Mouse (Mus musculus): Measurements from ENCODE around the gene Dnah2.

Dnah2 gene

GRCm38 (mm10) chr11:69418481-69419442 is 130.1 kb downstream of the Dnah2 start:
- peak; percentile 98 for DNase-seq (ENCODE audit: extremely low spot score)

GRCm38 (mm10) chr11:69417449-69418384 is 131.2 kb downstream of the Dnah2 start:
- DNase-seq (ENCODE audit: extremely low spot score), result peak; percentile 97

DNA sequence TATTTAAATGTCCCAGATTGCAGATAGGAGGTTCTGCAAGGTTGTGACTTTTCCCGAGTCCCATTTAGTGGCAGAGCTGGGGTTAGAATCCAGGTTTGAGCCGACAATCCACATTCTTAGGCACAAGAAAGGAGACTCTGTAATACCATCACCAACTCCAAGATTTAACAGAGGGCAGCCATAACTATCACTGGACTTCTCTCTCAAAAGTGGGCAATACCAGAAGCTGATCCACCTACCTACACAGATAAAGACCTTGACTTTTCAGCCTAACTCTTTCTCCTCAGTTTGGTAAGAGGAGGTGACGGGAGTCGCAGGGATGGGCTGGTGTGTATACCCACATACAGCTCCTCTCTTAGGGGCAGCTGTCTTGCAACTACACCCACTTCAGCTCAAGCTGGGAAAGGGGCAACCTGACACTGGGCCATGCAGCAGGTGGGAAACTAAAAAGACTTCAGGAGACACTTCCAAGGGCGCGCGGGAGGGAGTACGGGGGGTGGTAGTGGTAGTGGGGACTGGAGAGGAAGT is 131.9 kb downstream of the Dnah2 start:
- no peak for DNase-seq (ENCODE audit: extremely low spot score)

- DNase-seq (ENCODE audit: extremely low spot score), result no peak
Measured at GRCm38 (mm10) chr11:69416509-69416908, 132.4 kb downstream of the Dnah2 start.

- DNase-seq (ENCODE audit: extremely low spot score), result peak; percentile 89
Measured at GRCm38 (mm10) chr11:69415668-69416451, 133.1 kb downstream of the Dnah2 start.

GRCm38 (mm10) chr11:69415327-69415667 is 133.6 kb downstream of the Dnah2 start:
- DNase-seq (ENCODE audit: extremely low spot score), result peak; percentile 66

DNA sequence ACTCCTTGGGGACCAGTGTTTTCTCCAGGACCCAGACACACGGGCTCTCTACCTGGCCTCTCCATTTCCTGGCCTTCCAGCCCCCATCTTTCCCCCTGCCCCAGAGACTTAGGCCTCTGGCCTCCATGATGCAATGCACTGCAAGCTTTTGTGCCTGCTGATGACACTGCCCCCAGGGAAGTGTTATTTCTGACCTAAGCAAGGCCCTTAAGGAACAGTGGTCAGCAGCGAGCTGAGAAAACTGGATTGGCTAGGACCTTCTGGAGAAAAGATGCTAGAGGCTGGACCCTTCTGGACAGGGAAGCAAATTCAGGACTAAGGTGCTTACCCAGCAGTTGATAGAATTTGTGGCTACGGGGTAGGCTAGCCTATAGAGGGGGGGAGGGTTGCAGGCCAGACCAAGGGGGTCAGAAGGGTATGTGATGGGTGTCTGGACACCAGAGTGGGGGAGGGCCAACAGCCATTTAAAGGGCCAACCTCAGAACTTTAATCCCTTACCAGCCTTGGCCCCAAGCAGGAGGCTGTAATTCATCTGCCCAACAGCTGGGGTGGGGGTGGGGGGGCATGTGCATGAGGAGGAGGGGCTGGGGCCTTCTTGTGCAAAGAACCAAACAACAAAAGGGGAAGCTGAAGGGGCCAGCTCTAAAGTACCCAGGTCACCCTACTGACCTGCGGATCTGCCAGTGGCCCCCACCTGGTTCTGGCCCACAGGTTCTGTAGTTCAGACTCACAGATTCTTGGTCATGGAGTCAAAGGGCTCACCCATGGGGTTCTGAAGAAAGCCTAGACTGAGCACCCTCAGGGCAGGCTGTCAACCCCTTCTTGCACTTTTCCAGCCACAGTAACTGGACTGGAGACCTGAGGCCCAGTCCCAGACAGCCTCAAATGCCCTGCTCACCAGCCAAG is 134.2 kb downstream of the Dnah2 start:
- peak; percentile 54 for DNase-seq (ENCODE audit: extremely low spot score)

GRCm38 (mm10) chr11:69413221-69414181 is 135.4 kb downstream of the Dnah2 start, which contains the start of gene Kdm6b:
Gene Kdm6b, minus strand, starts transcription at chr11:69413675.
- DNase-seq (ENCODE audit: extremely low spot score), result peak; percentile 63

GRCm38 (mm10) chr11:69412548-69412947 is 136.4 kb downstream of the Dnah2 start:
- no peak for DNase-seq (ENCODE audit: extremely low spot score)

GRCm38 (mm10) chr11:69411538-69412203 is 137.2 kb downstream of the Dnah2 start:
- DNase-seq (ENCODE audit: extremely low spot score), result peak; percentile 75

- DNase-seq (ENCODE audit: extremely low spot score), result peak; percentile 98
Measured at GRCm38 (mm10) chr11:69411073-69411535, 137.8 kb downstream of the Dnah2 start.

DNA sequence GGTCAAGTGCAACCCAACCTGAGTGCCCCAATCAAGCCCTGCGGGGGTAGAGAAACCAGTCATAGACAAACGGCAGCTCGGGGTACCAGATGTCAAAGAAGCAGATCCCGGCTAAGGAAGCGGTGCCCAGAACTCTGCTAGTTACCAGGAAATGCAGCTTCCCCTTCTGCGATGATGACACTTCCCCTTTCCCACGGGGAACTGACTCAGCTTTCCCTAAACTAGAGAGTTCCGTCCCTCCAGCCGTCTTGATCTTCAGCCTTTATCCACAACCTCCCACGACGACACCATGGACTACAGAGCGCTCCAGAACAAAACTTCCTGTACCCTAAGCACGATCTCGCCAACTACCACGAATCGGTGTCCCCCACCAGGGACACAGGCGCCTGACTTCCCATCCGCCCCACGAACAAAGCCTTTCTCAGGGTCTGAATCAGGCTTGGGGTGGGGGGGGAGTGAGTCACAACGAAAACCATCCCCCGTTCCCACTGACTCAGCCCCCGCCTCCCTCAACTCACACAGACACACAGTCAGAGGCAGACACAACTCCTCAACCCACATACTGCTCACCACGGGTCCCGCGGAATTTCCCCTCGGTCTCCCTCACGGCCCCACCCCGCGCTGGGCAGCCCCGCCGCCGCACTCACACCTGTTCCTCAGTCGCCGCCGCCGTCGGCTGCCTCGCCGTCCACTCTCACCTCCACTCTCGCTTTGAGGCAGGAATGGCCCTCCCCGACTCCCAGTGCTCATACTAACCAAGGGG is 138.4 kb downstream of the Dnah2 start:
- DNase-seq (ENCODE audit: extremely low spot score), result no peak

DNA sequence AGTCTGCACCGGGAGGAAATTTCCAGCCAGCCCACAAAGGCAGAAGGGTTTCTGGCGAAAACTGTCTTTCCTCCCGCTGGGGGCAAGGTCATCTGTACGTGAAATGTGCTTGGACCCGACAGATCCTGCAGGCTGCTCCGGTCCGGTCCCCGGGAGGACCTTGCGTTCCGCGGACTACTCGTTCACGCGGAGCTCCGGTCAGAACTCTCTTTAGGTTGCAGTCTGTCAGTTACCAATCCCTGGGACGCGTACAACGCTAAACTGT is 138.9 kb downstream of the Dnah2 start:
- DNase-seq (ENCODE audit: extremely low spot score), result no peak

DNA sequence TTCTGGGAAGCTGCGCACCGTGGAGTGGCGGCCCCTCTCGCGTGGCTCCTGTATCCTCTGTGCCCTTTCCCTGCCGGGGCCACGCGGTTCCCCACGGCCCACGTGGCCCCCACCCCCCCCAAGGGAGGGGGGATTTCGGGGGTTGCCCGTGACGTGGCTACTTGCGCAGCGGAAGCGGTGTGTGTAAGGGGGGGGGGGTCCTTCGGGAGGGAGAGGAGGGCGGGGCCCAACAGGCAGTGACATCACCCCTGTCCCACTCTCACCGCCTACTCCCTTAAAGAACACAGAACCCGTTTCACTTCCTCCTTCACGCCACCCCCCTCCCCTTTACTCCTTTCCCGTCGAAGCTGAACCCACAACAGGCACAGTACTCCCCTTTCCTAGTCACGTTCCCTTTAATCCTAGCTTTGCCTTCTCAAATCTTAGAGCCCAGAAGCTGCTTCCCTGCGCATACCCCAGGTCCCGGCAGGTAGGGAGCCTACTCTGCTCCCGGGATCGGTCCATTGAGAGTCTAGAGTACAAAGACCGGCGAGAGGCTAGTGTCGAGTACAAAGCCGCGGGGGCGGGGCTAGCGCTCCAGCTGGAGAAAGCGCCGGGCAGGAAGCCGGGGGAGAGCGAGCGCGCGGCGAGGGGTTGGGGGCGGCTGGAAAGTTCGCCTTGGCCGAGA is 139.4 kb downstream of the Dnah2 start:
- DNase-seq (ENCODE audit: extremely low spot score), result peak; percentile 92

- peak; percentile 86 for DNase-seq (ENCODE audit: extremely low spot score)
Measured at GRCm38 (mm10) chr11:69408541-69409377, 140.2 kb downstream of the Dnah2 start.

DNA sequence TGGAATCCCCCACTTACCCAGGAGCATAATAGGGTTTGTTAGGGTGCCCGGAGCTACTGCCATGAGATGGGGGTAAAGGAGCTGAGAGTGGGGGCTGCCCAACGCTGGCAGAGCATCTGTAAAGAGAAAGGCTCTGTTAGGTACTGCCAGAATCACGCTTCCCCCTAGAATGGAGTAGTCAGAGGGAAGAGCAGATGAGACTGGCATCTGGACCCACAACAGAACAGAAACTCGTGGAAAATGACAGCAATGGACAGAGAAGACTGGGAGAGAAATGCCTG is 141.2 kb downstream of the Dnah2 start:
- no peak for DNase-seq (ENCODE audit: extremely low spot score)

All from embryo, embryonic 9.5 days (tissue).